Mouse (Mus musculus) heart, adult 18-20 months (tissue): ENCODE data around the gene Gm17428. TPM values are rescaled to one million over a fixed set of nuclear protein-coding genes. Genes with fewer than 3 reads are reported as not detected.

Experiments
- DNase-seq, 2 experiments: peaks; one replicate each; pipeline ENCODE4 v3.0.0; 2021 to 2022; ENCODE audit warnings: mixed read lengths in 1 of 2
- microRNA-seq, 2 experiments: library from miRNA; unstranded; fragments of <30 nt; microRNA quantifications; one replicate each; pipeline ENCODE4 v1.2.0; 2022
- total RNA-seq, 2 experiments: library from RNA; stranded (reverse); gene quantifications; 2 replicates each; pipeline ENCODE4 v1.2.3; 2021

Gene Gm17428
- total RNA-seq, 2 experiments from 2014 or later = not detected

DNA sequence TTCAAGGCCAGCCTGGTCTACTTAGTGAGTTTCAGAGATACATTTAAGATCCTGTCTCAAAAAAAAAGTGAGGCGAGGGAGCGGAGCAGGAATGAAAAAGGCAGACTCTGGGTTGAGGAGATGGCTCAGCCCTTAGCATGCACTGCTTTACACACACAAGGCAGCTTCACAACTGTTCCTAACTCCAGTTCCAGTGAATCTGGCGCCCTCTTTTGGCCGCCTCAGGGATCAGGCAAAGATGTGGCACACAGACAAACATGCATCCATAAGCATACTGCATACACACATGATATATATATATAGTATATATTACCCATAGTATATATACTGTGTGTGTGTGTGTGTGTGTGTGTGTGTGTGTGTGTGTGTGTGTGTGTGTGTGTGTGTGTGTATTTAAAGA, 34.4 kb downstream of the Gm17428 start:
- DNase-seq = no peak

DNA sequence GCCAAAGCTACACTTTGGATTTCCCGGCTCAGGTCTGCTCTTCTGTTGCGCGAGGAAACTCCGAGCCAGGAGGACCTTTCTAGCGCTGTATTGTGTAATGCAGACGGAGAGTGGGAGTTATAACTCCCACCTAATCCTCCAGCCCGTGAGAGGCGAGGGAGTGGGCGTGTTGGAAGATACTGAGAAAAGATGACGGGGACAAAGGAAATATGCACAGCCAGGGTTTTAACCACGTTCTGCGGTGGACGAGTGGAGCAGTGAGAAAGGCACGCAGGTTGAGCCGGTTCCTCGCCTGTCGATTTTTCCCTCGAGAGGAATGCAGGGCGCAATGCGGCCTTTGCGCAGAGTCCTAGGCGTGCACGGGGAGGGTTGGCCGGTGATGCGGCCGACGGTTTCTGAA, 37.9 kb downstream of the Gm17428 start:
- DNase-seq = no peak

DNA sequence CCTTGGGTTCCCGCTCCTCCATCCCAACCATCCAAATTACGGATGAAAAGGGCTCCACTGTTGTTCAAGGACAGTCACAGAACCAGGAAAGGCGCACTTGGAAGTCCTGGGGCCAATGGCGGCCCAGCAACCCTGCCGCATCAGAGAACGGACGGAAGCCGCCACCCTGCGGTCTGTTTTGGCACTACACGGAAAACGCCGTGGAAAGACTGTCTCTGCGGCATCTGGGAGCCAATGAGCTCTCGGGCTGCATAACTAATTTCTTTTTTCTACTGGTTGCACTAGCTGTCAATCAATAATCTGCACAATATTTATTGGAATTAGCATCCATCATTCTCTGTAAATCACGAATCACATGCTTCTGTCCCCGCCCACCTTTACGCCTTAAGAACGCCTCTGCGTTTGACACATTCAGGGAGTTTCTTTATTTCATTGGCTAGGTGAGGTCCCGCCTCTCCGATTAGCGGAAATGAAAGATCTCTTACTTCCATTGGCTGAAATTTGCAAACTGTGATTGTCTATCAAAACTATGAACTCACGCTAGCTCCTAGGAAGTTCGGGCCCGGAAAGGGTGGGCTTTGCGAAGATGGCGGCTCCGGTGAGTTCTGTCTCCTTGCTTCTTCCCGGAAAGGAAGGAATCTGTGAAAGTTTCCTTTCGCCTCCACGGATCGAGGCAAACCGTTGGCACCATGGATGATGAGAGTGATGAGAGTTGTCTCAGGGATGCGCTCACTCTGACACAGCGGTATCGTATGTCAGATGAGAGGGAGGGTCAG, 38.4 kb downstream of the Gm17428 start, which contains the start of gene Ngdn:
TSS of gene Ngdn (plus strand) at position 464 of the 776 bp plus-strand sequence.
- peak; percentile 99 to 100 for DNase-seq

GRCm38 (mm10) chr14:55015767-55016111, 39.0 kb downstream of the Gm17428 start:
- no peak for DNase-seq

DNA sequence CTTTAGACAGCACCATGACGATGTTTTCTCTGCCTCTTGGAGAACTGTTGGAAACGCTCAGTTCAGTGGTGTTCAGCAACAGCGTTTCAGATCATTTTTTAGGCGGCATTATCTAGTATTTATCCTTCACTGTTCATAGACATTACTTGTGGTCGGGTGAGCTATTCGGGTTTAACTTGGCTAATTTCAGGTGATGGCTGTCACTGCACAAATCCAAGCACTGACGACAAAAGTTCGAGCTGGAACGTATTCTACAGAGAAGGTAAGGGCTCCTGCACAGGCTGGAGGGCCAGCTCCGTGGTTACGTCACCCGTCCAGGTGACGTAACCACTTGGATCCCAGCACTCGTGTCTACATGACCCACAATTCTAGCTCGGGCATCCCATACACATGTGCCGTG, 40.1 kb downstream of the Gm17428 start:
- DNase-seq = no peak

- DNase-seq = no peak
Observed at GRCm38 (mm10) chr14:55020394-55020793, 43.7 kb downstream of the Gm17428 start.

DNA sequence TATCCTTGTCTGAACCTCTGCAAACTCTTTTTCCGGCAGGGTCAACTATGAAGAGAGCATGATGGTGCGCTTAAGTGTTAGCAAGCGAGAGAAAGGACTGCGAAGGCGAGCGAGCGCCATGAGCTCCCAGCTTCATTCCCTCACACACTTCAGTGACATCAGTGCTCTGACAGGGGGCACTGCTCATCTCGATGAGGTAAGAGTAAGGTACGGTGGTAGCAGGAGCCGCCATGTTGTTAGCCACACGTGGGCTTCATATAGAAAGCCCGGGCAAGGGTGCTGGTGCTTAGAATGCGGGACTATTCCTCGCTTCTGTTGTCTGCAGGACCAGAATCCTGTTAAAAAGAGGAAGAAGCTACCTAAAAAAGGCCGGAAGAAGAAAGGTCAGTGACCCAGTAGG, 46.3 kb downstream of the Gm17428 start:
- no peak for DNase-seq

- DNase-seq = peak in 1 of 2 experiments; percentile 66
Observed at GRCm38 (mm10) chr14:55024236-55024635, 47.5 kb downstream of the Gm17428 start.

DNA sequence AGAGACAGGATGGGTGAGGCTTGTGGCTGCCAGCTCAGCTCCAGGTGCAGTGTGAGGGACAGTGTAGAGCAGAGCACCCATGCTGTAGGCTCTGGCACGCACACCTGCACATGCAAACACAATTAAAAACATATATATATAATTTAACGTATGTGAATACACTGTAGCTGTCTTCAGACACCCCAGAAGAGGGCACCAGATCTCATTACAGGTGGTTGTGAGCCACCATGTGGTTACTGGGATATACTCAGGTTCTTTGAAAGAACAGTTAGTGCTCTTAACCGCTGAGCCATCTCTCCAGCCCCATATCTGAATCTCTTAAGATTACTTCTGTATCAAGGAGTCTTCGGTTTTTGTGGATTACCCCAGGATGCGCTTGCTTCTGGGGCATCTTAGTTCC, 48.8 kb downstream of the Gm17428 start:
- DNase-seq = no peak

Small RNA genes lying within 50 kb of the gene (microRNA-seq; reads per million reads assigned to microRNA genes)
- gene Mir208a (1,739 to 13,063 reads per million in 2 experiments), gene Mir208b (23.9 to 165 reads per million in 2 experiments)

Other genes with a start within 250 kb of the Gm17428 start
- gene Slc7a8, start 195.0 kb upstream of the Gm17428 start, total RNA-seq = 1 to 10 TPM; 3.1 to 3.3 TPM
- gene Rnf212b, start 162.8 kb upstream of the Gm17428 start, total RNA-seq = under 1 TPM; 0.36 to 0.57 TPM
- 1 to 10 TPM; 4.7 to 5.5 TPM for gene Homez, start 106.0 kb upstream of the Gm17428 start, total RNA-seq
- 1 to 10 TPM; 3.3 to 3.4 TPM for gene Ppp1r3e, start 99.4 kb upstream of the Gm17428 start, total RNA-seq
- 10 to 100 TPM; 42.4 to 44.1 TPM for gene Bcl2l2, start 93.6 kb upstream of the Gm17428 start, total RNA-seq
- gene Gm20521, start 93.5 kb upstream of the Gm17428 start, total RNA-seq = 1 to 10 TPM; 6.6 to 9.0 TPM
- 10 to 100 TPM; 39.1 to 46.9 TPM for gene Pabpn1, start 84.4 kb upstream of the Gm17428 start, total RNA-seq
- 1 to 10 TPM; 1.9 to 2.5 TPM for gene Slc22a17, start 63.8 kb upstream of the Gm17428 start, total RNA-seq
- 1 to 10 TPM; 1.7 to 2.0 TPM for gene Efs, start 50.8 kb upstream of the Gm17428 start, total RNA-seq
- gene Il25, start 44.2 kb upstream of the Gm17428 start, total RNA-seq = not detected
- gene Cmtm5, start 40.7 kb upstream of the Gm17428 start, total RNA-seq = under 1 TPM in 1 of 2 experiments, not detected in 1; 0.44 TPM
- over 10,000 TPM; 21,244 to 21,975 TPM for gene Myh6, start 10.0 kb upstream of the Gm17428 start, total RNA-seq
- 1,000 to 10,000 TPM; 1,849 to 2,242 TPM for gene Myh7, start 17.7 kb downstream of the Gm17428 start, total RNA-seq
- 10 to 100 TPM; 27.7 to 31.1 TPM for gene Ngdn, start 38.5 kb downstream of the Gm17428 start, total RNA-seq
- 1 to 10 TPM; 4.5 to 5.0 TPM for gene Zfhx2, start 115.4 kb downstream of the Gm17428 start, total RNA-seq
- gene Thtpa, start 117.9 kb downstream of the Gm17428 start, total RNA-seq = 10 to 100 TPM; 11.3 to 12.9 TPM
- gene Ap1g2, start 129.7 kb downstream of the Gm17428 start, total RNA-seq = 1 to 10 TPM; 3.3 to 8.3 TPM
- gene Jph4, start 140.0 kb downstream of the Gm17428 start, total RNA-seq = under 1 TPM in 1 of 2 experiments, not detected in 1; 0.08 TPM
- not detected for gene Dhrs2, start 245.1 kb downstream of the Gm17428 start, total RNA-seq